Mouse (Mus musculus): ENCODE data around the gene Tnn. TPM values are rescaled to one million over a fixed set of nuclear protein-coding genes. Genes with fewer than 3 reads are reported as not detected.

Tnn gene
- polyA plus RNA-seq, 1 experiment from 2014 or later = 0.04 TPM

- ATAC-seq (ENCODE audit: insufficient read depth, low FRiP score, low TSS enrichment) (no peak), DNase-seq (ENCODE audit: low spot score) (no peak)
- H3K4me1 ChIP-seq (ENCODE audit: control insufficient read depth, insufficient read depth, low read length) = no peaks in the 10 kb centered on the region
- no peaks in the 10 kb centered on the region for H3K36me3 ChIP-seq (ENCODE audit: control insufficient read depth, insufficient read depth, low read length)
- no peaks in the 10 kb centered on the region for H3K27me3 ChIP-seq (ENCODE audit: control insufficient read depth, insufficient read depth, low read length)
- WGBS = 54% methylated on average over 3 of the region's 3 CpGs
- H3K4me3 ChIP-seq (ENCODE audit: low read depth, low read length) = no peak overlapping the region
- H3K9me3 ChIP-seq (ENCODE audit: control insufficient read depth, low read length) = no peaks in the 10 kb centered on the region
- no peak overlapping the region for H3K9ac ChIP-seq (ENCODE audit: low read length)
- H3K4me2 ChIP-seq (ENCODE audit: low read depth) = no peak overlapping the region
- H3K27ac ChIP-seq (ENCODE audit: low read depth, low read length) = no peak overlapping the region
Observed at GRCm38 (mm10) chr1:160061725-160062366, 91.5 kb downstream of the Tnn start.

DNA sequence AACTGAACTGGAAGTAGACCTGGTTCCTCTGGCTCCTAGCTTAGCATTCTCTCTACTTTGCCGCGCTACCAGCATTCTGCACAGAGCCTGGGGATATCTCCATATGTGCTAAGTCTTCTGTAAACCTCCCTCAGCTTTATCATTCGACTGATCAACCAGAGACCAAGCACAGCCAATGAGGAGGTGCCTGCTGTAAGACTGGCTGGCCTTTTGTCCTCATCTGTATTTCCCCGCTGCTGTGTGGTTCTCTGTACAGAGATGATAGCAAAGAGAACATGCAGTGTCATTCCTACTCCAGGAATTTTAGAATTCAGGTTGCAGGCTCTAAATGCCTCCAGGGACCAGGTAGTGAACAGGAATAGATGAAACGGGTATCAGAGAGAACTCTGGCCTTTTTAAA lies 92.1 kb downstream of the Tnn start:
- Histone ChIP-seq H3K9ac (ENCODE audit: low read length) (no peak overlapping the region), H3K36me3 (ENCODE audit: control insufficient read depth, insufficient read depth, low read length) (no peaks in the 10 kb centered on the region), H3K4me2 (ENCODE audit: low read depth) (no peak overlapping the region), H3K9me3 (ENCODE audit: control insufficient read depth, low read length) (no peaks in the 10 kb centered on the region), H3K27me3 (ENCODE audit: control insufficient read depth, insufficient read depth, low read length) (no peaks in the 10 kb centered on the region), H3K27ac (ENCODE audit: low read depth, low read length) (no peak overlapping the region), H3K4me1 (ENCODE audit: control insufficient read depth, insufficient read depth, low read length) (no peaks in the 10 kb centered on the region), H3K4me3 (ENCODE audit: low read depth, low read length) (no peak overlapping the region)
- DNase-seq (ENCODE audit: low spot score) (no peak), ATAC-seq (ENCODE audit: insufficient read depth, low FRiP score, low TSS enrichment) (no peak)
- WGBS = 88% methylated on average over 5 of the region's 5 CpGs

GRCm38 (mm10) chr1:160060542-160060941 lies 92.8 kb downstream of the Tnn start:
- DNase-seq (ENCODE audit: low spot score) = no peak
- H3K9me3 ChIP-seq (ENCODE audit: control insufficient read depth, low read length) = no peaks in the 10 kb centered on the region
- H3K36me3 ChIP-seq (ENCODE audit: control insufficient read depth, insufficient read depth, low read length) = no peaks in the 10 kb centered on the region
- ATAC-seq (ENCODE audit: insufficient read depth, low FRiP score, low TSS enrichment) = no peak
- no peak overlapping the region for H3K9ac ChIP-seq (ENCODE audit: low read length)
- H3K4me1 ChIP-seq (ENCODE audit: control insufficient read depth, insufficient read depth, low read length) = no peaks in the 10 kb centered on the region
- H3K4me3 ChIP-seq (ENCODE audit: low read depth, low read length) = no peak overlapping the region
- H3K4me2 ChIP-seq (ENCODE audit: low read depth) = no peak overlapping the region
- no peak overlapping the region for H3K27ac ChIP-seq (ENCODE audit: low read depth, low read length)
- no peaks in the 10 kb centered on the region for H3K27me3 ChIP-seq (ENCODE audit: control insufficient read depth, insufficient read depth, low read length)
- 74% methylated on average over 6 of the region's 6 CpGs for WGBS

DNA sequence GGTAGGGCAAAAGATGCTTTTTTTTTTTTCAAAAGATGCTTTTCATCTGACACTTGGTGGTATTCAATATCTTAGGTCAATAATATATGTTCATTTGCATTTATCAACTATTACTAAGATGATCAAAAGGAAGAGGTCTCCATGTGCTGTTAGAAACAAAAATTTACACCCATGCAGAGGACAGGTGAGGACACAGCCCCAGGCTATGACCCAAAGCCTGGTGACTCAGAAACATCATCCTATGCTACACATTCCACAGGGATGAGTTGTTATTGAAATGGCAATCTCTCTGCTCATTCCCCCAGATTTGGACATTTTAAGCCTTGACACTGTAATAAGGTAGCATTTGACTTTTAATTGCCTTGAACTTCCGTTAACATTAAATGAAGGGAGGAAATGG lies 93.5 kb downstream of the Tnn start:
- Histone ChIP-seq H3K27me3 (ENCODE audit: control insufficient read depth, insufficient read depth, low read length) (no peaks in the 10 kb centered on the region), H3K9ac (ENCODE audit: low read length) (no peak overlapping the region), H3K9me3 (ENCODE audit: control insufficient read depth, low read length) (no peaks in the 10 kb centered on the region), H3K27ac (ENCODE audit: low read depth, low read length) (no peak overlapping the region), H3K4me1 (ENCODE audit: control insufficient read depth, insufficient read depth, low read length) (no peaks in the 10 kb centered on the region), H3K4me3 (ENCODE audit: low read depth, low read length) (no peak overlapping the region), H3K4me2 (ENCODE audit: low read depth) (no peak overlapping the region), H3K36me3 (ENCODE audit: control insufficient read depth, insufficient read depth, low read length) (no peaks in the 10 kb centered on the region)
- no peak for ATAC-seq (ENCODE audit: insufficient read depth, low FRiP score, low TSS enrichment)
- WGBS = 81% methylated on average over 1 of the region's 1 CpGs
- DNase-seq (ENCODE audit: low spot score) = no peak

DNA sequence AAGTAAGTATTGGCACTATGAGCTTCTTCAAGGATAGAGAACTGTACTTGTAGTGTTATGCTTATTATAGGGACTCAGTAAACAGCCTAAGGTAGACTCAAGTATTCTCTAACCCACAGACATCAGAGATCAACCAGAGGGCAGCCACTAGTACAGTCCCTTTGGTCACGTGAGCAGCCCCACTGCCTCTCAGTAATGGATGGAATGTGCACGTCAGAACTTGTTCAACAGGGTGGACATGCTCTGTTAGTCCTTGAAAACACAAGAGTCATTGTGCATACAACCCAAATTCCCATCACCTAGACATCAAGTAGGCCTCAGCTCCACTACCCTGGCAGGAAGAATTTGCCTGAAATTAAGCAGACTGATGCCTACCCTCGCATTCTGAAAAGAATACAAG lies 95.7 kb downstream of the Tnn start:
- H3K9me3 ChIP-seq (ENCODE audit: control insufficient read depth, low read length) = no peaks in the 10 kb centered on the region
- 70% methylated on average over 3 of the region's 3 CpGs for WGBS
- ATAC-seq (ENCODE audit: insufficient read depth, low FRiP score, low TSS enrichment) (no peak), DNase-seq (ENCODE audit: low spot score) (no peak)
- H3K9ac ChIP-seq (ENCODE audit: low read length) = no peak overlapping the region
- no peaks in the 10 kb centered on the region for H3K36me3 ChIP-seq (ENCODE audit: control insufficient read depth, insufficient read depth, low read length)
- H3K4me1 ChIP-seq (ENCODE audit: control insufficient read depth, insufficient read depth, low read length) = no peaks in the 10 kb centered on the region
- no peak overlapping the region for H3K4me3 ChIP-seq (ENCODE audit: low read depth, low read length)
- no peak overlapping the region for H3K4me2 ChIP-seq (ENCODE audit: low read depth)
- H3K27me3 ChIP-seq (ENCODE audit: control insufficient read depth, insufficient read depth, low read length) = no peaks in the 10 kb centered on the region
- H3K27ac ChIP-seq (ENCODE audit: low read depth, low read length) = no peak overlapping the region

DNA sequence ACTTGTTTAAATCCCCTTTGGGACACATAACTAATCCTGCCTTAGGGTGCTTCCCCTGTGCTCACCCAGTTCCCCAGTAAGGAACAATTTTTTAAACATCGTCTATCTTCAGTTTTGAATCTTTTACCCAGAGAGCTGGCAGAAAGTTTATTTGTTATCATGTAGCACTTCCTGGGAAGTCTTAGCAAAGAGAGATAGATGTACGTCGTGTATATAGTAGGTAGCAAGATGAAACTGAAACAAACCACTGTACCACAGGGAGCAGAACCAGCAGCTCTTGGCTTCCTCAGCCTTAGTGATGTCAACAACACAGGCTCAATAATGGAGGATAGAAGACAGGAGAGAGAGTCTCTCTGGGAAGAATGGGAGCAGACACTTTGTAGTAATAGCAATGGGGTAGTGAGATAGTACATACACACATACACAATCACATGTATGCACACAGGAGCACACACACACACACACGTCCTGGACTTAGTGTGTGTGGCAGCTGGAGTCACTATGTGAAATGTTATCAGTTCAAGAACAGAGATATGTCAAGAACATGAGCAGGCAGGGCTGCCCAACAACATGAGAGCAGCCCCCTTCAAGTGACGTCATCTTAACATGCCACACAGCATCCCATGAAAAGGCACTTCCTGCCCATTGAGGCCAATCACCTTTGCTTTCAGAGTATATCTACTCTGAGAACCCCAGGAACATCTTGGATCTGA lies 98.9 kb downstream of the Tnn start:
- no peak overlapping the region for H3K27ac ChIP-seq (ENCODE audit: low read depth, low read length)
- ATAC-seq (ENCODE audit: insufficient read depth, low FRiP score, low TSS enrichment) (no peak), DNase-seq (ENCODE audit: low spot score) (no peak)
- no peaks in the 10 kb centered on the region for H3K4me1 ChIP-seq (ENCODE audit: control insufficient read depth, insufficient read depth, low read length)
- H3K36me3 ChIP-seq (ENCODE audit: control insufficient read depth, insufficient read depth, low read length) = no peaks in the 10 kb centered on the region
- H3K27me3 ChIP-seq (ENCODE audit: control insufficient read depth, insufficient read depth, low read length) = no peaks in the 10 kb centered on the region
- WGBS = 84% methylated on average over 5 of the region's 5 CpGs
- no peak overlapping the region for H3K9ac ChIP-seq (ENCODE audit: low read length)
- no peaks in the 10 kb centered on the region for H3K9me3 ChIP-seq (ENCODE audit: control insufficient read depth, low read length)
- no peak overlapping the region for H3K4me3 ChIP-seq (ENCODE audit: low read depth, low read length)
- no peak overlapping the region for H3K4me2 ChIP-seq (ENCODE audit: low read depth)

- 88% methylated on average over 5 of the region's 5 CpGs for WGBS
Observed at GRCm38 (mm10) chr1:160053510-160054305, 99.7 kb downstream of the Tnn start.

DNA sequence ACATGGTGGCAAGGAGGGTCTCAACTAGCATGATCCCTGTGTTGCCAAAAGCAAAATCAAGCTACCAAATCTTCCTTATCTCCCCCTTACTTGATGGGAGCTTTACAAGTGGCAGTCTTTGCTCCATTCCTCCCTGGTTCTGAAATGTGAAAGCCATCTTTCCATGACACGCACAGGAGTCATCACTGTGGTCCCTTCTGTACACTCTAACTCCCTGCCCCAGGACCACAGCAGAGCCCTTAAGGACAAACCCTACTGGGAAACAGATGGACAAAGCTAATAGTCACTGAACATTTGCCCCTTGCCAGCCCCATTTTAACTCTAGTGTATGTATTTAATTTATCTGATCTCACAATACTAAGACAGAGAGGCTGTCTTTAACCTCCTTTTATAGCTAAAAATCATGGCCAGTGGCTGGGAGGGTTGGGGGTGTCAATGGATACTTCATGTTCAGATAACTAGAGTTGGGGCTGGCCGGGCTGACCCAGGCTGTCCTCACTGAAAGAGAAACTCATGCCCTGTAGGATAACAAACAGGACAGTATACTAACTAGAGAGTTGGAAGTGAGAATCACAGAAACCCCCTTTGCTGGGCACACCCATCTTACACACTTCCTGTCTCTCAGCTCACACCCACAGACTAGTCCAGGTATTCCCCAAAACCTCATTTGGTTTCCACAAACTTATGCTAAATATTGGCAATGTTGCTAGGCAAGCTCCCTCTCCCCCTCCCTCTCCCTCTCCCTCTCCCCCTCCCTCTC lies 100.6 kb downstream of the Tnn start:
- Histone ChIP-seq H3K9me3 (ENCODE audit: control insufficient read depth, low read length) (no peaks in the 10 kb centered on the region), H3K4me2 (ENCODE audit: low read depth) (no peak overlapping the region), H3K27ac (ENCODE audit: low read depth, low read length) (no peak overlapping the region), H3K4me3 (ENCODE audit: low read depth, low read length) (no peak overlapping the region), H3K36me3 (ENCODE audit: control insufficient read depth, insufficient read depth, low read length) (no peaks in the 10 kb centered on the region), H3K27me3 (ENCODE audit: control insufficient read depth, insufficient read depth, low read length) (no peaks in the 10 kb centered on the region), H3K9ac (ENCODE audit: low read length) (no peak overlapping the region), H3K4me1 (ENCODE audit: control insufficient read depth, insufficient read depth, low read length) (no peaks in the 10 kb centered on the region)
- ATAC-seq (ENCODE audit: insufficient read depth, low FRiP score, low TSS enrichment) = no peak
- DNase-seq (ENCODE audit: low spot score) = no peak
- WGBS = 90% methylated on average over 2 of the region's 2 CpGs

More at GRCm38 (mm10) chr1:160053510-160054305, 99.7 kb downstream of the Tnn start:
- no peak for ATAC-seq (ENCODE audit: insufficient read depth, low FRiP score, low TSS enrichment)
- Histone ChIP-seq H3K36me3 (ENCODE audit: control insufficient read depth, insufficient read depth, low read length) (no peaks in the 10 kb centered on the region), H3K27ac (ENCODE audit: low read depth, low read length) (no peak overlapping the region), H3K4me3 (ENCODE audit: low read depth, low read length) (no peak overlapping the region), H3K9ac (ENCODE audit: low read length) (no peak overlapping the region), H3K9me3 (ENCODE audit: control insufficient read depth, low read length) (no peaks in the 10 kb centered on the region), H3K4me1 (ENCODE audit: control insufficient read depth, insufficient read depth, low read length) (no peaks in the 10 kb centered on the region), H3K27me3 (ENCODE audit: control insufficient read depth, insufficient read depth, low read length) (no peaks in the 10 kb centered on the region), H3K4me2 (ENCODE audit: low read depth) (no peak overlapping the region)
- no peak for DNase-seq (ENCODE audit: low spot score)
